Mouse (Mus musculus) liver, adult 2 months (tissue): ENCODE measurements around the gene Trmt10b.

Experiments
- CTCF ChIP-seq: fragments of 200-500 bp; IDR thresholded peaks from 2 replicates; pipeline ENCODE4 v1.5.1; 2011; ENCODE audit warnings: low read depth, low read length, control low read depth
- POLR2A ChIP-seq: fragments of 200-500 bp; IDR thresholded peaks from 2 replicates; pipeline ENCODE4 v1.6.1; 2011; ENCODE audit warnings: low read length, control low read depth; ENCODE audit not compliant: insufficient read depth; ENCODE audit errors: extremely low read depth

DNA sequence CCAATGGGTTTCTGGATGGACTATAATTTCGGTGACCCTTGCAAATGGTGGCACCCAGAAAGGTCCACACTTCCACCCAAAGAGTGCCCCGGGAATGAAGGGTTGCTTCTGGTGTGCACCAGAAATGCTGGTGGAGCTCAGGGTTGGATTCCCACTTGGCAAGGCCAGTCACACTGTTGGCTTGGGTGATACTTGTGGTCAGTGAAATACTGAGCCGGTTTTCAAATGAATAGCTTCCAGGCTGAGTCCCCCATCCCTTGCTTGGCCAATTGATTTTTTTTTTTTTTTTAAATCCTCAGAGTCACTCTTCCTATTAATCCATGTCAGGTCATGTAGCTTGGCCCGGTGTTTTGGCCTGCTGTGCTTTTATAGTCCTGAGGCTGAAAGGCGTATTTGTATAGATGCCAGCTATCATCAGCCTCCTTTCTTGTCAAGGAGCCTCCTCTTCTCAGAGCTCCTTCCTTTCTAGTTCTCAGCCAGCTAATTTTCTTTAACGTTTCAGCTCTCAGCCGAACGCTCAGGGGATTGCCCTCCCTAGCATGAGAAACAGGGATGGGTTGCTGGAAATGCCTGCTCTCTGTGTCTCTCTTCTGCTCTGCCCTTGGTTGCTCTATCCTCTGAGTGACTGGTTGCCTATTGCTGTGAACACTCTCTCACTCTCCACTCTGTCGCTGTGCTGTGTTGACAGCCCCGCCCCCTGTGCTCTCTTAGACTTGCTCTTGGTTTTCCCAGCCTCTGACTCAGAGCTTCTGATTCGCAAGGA lies 42.9 kb upstream of the Trmt10b start:
- TF ChIP-seq POLR2A, result no peak
- no peak for TF ChIP-seq CTCF
